Mouse (Mus musculus) kidney, adult 2 months (tissue): Measurements from ENCODE around the gene Arid1b. TPM values are rescaled to one million over a fixed set of nuclear protein-coding genes. Genes with fewer than 3 reads are reported as not detected.
A peak's percentile ranks its signal among the peaks of the same experiment; 100 is the strongest.
"Not testable (repeated sequence)": the region's sequence is repeated elsewhere in the genome, so short reads cannot be mapped to it uniquely, and the experiment has no call there.

Experiments used
- DNase-seq: peaks from one replicate; pipeline ENCODE4 v3.0.0; 2021
- H3K27ac ChIP-seq: fragments of 200-500 bp; 2 replicates; pipeline ENCODE4 v1.5.1; 2012; ENCODE audit warnings: low read depth, low read length, control low read depth, inconsistent platforms; ENCODE audit not compliant: insufficient read depth
- H3K27me3 ChIP-seq: fragments of 200-500 bp; replicated peaks from 2 replicates; pipeline ENCODE4 v1.6.1; 2012; ENCODE audit warnings: mild to moderate bottlenecking, moderate library complexity, low read length, inconsistent platforms; ENCODE audit not compliant: control insufficient read depth, insufficient read depth
- H3K36me3 ChIP-seq: fragments of 200-500 bp; 2 replicates; pipeline ENCODE4 v1.6.1; 2012; ENCODE audit warnings: mild to moderate bottlenecking, moderate library complexity, low read length, inconsistent platforms; ENCODE audit not compliant: control insufficient read depth, insufficient read depth
- H3K4me1 ChIP-seq: fragments of 200-500 bp; 2 replicates; pipeline ENCODE4 v1.6.1; 2011; ENCODE audit warnings: low read length; ENCODE audit not compliant: control insufficient read depth, insufficient read depth
- H3K4me3 ChIP-seq: fragments of 200-500 bp; 2 replicates; pipeline ENCODE4 v1.5.1; 2011; ENCODE audit warnings: mild to moderate bottlenecking, low read depth, low read length, control low read depth; ENCODE audit not compliant: insufficient read depth
- CTCF ChIP-seq: fragments of 200-500 bp; conservative IDR thresholded peaks from 2 replicates; pipeline ENCODE4 v1.5.1; 2011; ENCODE audit warnings: low read depth, mild to moderate bottlenecking, control low read depth, low read length, moderate library complexity, mixed read lengths; ENCODE audit not compliant: insufficient read depth, insufficient read length
- POLR2A ChIP-seq: fragments of 200-500 bp; IDR thresholded peaks from one replicate; pipeline ENCODE4 v1.6.1; 2011; ENCODE audit warnings: low read depth, low read length, control low read depth
- WGBS: fragments of 180-500 bp; shearing (Covaris S2); methylation state at CpG from one replicate; pipeline ENCODE4 v1.1.7; 2018; 5-methylcytosine and 5-hydroxymethylcytosine counted together
- polyA plus RNA-seq: library from polyadenylated mRNA; depleted of rRNA; stranded (reverse); fragments of >200 nt; gene quantifications from 2 replicates; pipeline ENCODE4 v1.2.3, GENCODE M21; 2012

The Arid1b gene
- polyA plus RNA-seq, 1 experiment, result 20.6 TPM

GRCm38 (mm10) chr17:5085004-5085403 lies 90.9 kb downstream of the Arid1b start:
- no peak overlapping the region for H3K27ac ChIP-seq
- no peaks in the 10 kb centered on the region for H3K36me3 ChIP-seq
- WGBS, result 63% methylated on average over 6 of the region's 6 CpGs
- H3K4me1 ChIP-seq, result peaks cover 37% of the 10 kb centered on the region
- H3K27me3 ChIP-seq, result no peaks in the 10 kb centered on the region
- no peak for TF ChIP-seq POLR2A
- no peak for TF ChIP-seq CTCF
- no peak overlapping the region for H3K4me3 ChIP-seq
- no peak for DNase-seq

DNA sequence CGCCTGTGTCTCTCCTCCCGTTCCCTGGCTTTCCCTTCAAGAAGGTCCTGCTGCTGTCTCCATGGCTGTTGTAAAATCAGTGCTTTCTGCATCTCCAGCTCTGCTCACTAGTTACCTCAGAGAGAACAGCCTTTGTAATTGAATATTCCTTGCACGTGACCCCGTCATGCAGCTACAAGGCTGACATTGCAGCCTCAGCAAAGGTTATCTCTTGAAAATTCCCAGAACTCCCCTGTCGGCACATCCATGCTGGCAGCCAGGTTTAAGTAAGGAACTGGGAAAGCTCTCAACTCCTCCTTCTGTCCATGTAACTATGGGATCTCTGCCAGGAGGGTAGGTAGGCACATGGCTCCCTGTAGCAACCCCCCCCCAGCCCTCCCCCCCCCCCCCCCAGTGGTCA lies 91.8 kb downstream of the Arid1b start:
- Histone ChIP-seq H3K4me1 (peaks cover 38% of the 10 kb centered on the region), H3K27ac (no peak overlapping the region), H3K27me3 (no peaks in the 10 kb centered on the region), H3K4me3 (no peak overlapping the region), H3K36me3 (no peaks in the 10 kb centered on the region)
- DNase-seq, result peak; percentile 52
- 40% methylated on average over 5 of the region's 5 CpGs for WGBS
- TF ChIP-seq POLR2A, result no peak
- TF ChIP-seq CTCF, result no peak

DNA sequence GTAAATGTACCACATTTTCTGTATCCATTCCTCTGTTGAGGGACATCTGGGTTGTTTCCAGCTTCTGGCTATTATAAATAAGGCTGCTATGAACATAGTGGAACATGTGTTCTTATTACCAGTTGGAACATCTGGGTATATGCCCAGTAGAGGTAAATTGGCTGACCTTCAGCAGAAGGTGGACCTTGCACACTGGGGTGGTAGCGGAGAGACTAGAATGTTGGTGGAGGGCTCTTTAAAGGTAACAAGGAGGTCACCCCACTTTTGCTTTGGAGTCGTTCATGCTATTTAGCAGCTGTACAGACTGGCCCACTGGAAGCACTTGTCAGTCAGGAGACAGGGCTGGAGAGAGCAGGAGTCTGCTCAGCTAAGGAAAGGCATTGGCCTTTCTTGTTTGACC lies 94.1 kb downstream of the Arid1b start:
- H3K4me1 ChIP-seq, result peaks cover 29% of the 10 kb centered on the region
- 35% methylated on average over 2 of the region's 2 CpGs for whole genome bisulfite sequencing
- not testable (repeated sequence) for H3K27ac ChIP-seq, H3K4me3 ChIP-seq, H3K27me3 ChIP-seq, H3K36me3 ChIP-seq
- peak; percentile 35 for DNase-seq

DNA sequence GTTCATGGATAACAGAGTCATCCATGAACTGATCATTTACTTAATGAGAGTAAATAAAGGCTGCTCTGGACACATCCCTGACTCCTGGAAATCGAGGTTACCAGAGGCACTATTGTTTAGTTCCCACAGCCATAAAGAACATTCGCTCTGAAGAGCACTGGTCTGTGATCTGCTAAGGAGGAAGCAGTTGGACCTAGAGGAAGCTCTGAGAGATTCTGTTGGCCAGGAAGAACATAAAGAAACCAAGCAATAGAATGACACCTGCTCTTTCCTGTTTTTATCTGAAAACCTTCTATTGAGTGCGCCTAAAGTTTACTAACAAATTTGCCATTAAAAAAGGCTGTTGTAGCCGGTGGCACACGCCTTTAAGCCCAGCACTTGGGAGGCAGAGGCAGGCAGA lies 94.7 kb downstream of the Arid1b start:
- WGBS, result 61% methylated on average over 5 of the region's 5 CpGs
- Histone ChIP-seq H3K36me3 (no peaks in the 10 kb centered on the region), H3K4me3 (no peak overlapping the region), H3K4me1 (peaks cover 27% of the 10 kb centered on the region), H3K27ac (no peak overlapping the region), H3K27me3 (no peaks in the 10 kb centered on the region)
- TF ChIP-seq POLR2A (no peak), CTCF (no peak)
- no peak for DNase-seq

- H3K27me3 ChIP-seq, result no peaks in the 10 kb centered on the region
- peaks cover 29% of the 10 kb centered on the region for H3K4me1 ChIP-seq
- H3K27ac ChIP-seq, result peak overlapping the region; percentile 58; the same call in 1 of the 2 replicates
- H3K4me3 ChIP-seq, result no peak overlapping the region
- no peaks in the 10 kb centered on the region for H3K36me3 ChIP-seq
- 0 out of 2 replicates have a peak, but pooled peaks have one; percentile 1 for TF ChIP-seq CTCF
- TF ChIP-seq POLR2A, result no peak
- 21% methylated on average over 12 of the region's 12 CpGs for WGBS
- DNase-seq, result peak; percentile 68
Measured at GRCm38 (mm10) chr17:5089541-5089940, 95.4 kb downstream of the Arid1b start.

DNA sequence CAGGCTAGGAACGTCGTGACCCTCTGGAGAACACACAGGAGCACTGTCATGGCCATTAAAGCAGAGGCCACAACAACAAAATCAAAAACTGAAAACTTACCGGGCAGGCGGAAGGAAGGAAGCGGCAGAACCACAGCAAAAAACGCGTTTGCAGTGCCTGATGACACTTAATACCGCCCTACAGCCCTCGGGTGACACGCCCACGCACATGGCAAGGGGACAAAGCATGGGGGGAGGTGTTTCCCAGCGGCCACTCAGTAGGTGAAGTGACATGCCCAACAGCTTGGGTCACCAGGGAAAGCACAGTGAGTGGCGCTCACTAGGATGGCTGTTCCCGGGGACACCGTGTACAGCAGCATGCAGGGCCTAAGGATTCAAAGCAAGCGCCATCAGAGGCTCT lies 97.4 kb downstream of the Arid1b start:
- no peaks in the 10 kb centered on the region for H3K36me3 ChIP-seq

GRCm38 (mm10) chr17:5091934-5092333 lies 97.8 kb downstream of the Arid1b start:
- Histone ChIP-seq H3K27me3 (no peaks in the 10 kb centered on the region), H3K4me1 (peaks cover 37% of the 10 kb centered on the region), H3K4me3 (no peak overlapping the region), H3K36me3 (no peaks in the 10 kb centered on the region), H3K27ac (no peak overlapping the region)
- TF ChIP-seq POLR2A (no peak), CTCF (no peak)
- WGBS, result 45% methylated on average over 10 of the region's 10 CpGs
- DNase-seq, result no peak

More for the DNA sequence above, 97.4 kb downstream of the Arid1b start:
- Histone ChIP-seq H3K4me3 (no peak overlapping the region), H3K4me1 (peaks cover 37% of the 10 kb centered on the region), H3K27ac (no peak overlapping the region), H3K27me3 (no peaks in the 10 kb centered on the region)
- no peak for DNase-seq
- TF ChIP-seq CTCF, result no peak
- WGBS, result 57% methylated on average over 16 of the region's 16 CpGs

- H3K27ac ChIP-seq, H3K4me3 ChIP-seq, H3K36me3 ChIP-seq, DNase-seq, H3K27me3 ChIP-seq: not testable (repeated sequence)
- WGBS, result 80% methylated on average over 2 of the region's 2 CpGs
- peaks cover 46% of the 10 kb centered on the region for H3K4me1 ChIP-seq
Measured at GRCm38 (mm10) chr17:5093343-5093742, 99.2 kb downstream of the Arid1b start.
